Mouse (Mus musculus): ENCODE measurements at regions not wholly inside any gene's neighbourhood (a gene's known extent, or its start where the extent isn't known, plus 50 kb on each side); places are given as distances from the start of the nearest gene placed in this dataset.

DNA sequence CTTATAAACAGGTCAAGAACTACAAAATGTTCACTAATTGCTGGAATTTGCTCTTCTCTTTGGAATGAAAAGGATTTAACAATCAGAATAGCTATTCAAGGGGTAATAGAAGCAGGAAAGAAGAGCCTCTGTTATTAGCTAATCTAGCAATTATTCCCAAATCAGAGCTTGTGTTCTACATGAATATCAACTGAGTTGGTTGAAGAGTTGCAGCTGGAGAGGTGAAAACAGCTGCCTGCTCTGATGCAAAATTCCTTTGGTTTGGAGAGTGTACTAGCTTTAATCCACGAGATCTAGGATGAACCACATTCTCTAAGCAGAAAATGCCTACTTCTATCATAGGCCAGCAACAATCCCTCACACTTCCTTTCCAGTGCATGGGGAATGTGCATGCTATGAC lies 674.8 kb downstream of the Gsdmc2 start:
- TF ChIP-seq MAFK (IDR thresholded peaks at IDR 0.05; ENCODE audit: insufficient replicate concordance, low read length) (no peak), PAX5 (IDR thresholded peaks at IDR 0.05; ENCODE audit: low read length) (no peak), CTCF (conservative IDR thresholded peaks at IDR 0.05 in 1 of 2, IDR thresholded peaks at IDR 0.05 in 1 of 2; ENCODE audit: low read depth in 2 of 2, low read length in 2 of 2) (no peak), ELF1 (IDR thresholded peaks at IDR 0.05; ENCODE audit: low read depth, low read length) (no peak), HCFC1 (IDR thresholded peaks at IDR 0.05; ENCODE audit: low read depth, low read length) (no peak), SIN3A (IDR thresholded peaks at IDR 0.05; ENCODE audit: low read length) (no peak), MAX (IDR thresholded peaks at IDR 0.05; ENCODE audit: low read length) (no peak), EP300 (IDR thresholded peaks at IDR 0.05; ENCODE audit: low read length) (no peak), POLR2A (IDR thresholded peaks at IDR 0.05; ENCODE audit: low read depth, low read length) (no peak), CHD2 (IDR thresholded peaks at IDR 0.05; ENCODE audit: low read length) (no peak)
